Mouse (Mus musculus): ENCODE results near the gene Cyp3a57. TPM values are rescaled to one million over a fixed set of nuclear protein-coding genes. Genes with fewer than 3 reads are reported as not detected.

Cyp3a57 gene
- polyA plus RNA-seq, 1 experiment from 2014 or later, result not detected

- no peak for ATAC-seq (replicated peaks)
- H3K36me3 ChIP-seq, result no peaks in the 10 kb centered on the region
- H3K4me3 ChIP-seq, result no peak overlapping the region
- no peaks in the 10 kb centered on the region for H3K27me3 ChIP-seq
- H3K9ac ChIP-seq (replicated peaks), result no peak overlapping the region
- H3K4me1 ChIP-seq, result no peaks in the 10 kb centered on the region
- H3K27ac ChIP-seq (replicated peaks), result no peak overlapping the region
- H3K9me3 ChIP-seq, result no peaks in the 10 kb centered on the region; the same call in 1 of the 2 replicates
- no peak overlapping the region for H3K4me2 ChIP-seq (replicated peaks)
Observed at GRCm38 (mm10) chr5:145431004-145431403, 85.9 kb downstream of the Cyp3a57 start.

- Histone ChIP-seq H3K27ac (replicated peaks) (no peak overlapping the region), H3K4me1 (no peaks in the 10 kb centered on the region), H3K27me3 (no peaks in the 10 kb centered on the region), H3K9ac (replicated peaks) (no peak overlapping the region), H3K36me3 (no peaks in the 10 kb centered on the region), H3K9me3 (no peaks in the 10 kb centered on the region; the same call in 1 of the 2 replicates), H3K4me2 (replicated peaks) (no peak overlapping the region), H3K4me3 (no peak overlapping the region)
- ATAC-seq (replicated peaks), result no peak
- WGBS, result 87% methylated on average over 1 of the region's 1 CpGs
Observed at GRCm38 (mm10) chr5:145433688-145434087, 88.6 kb downstream of the Cyp3a57 start.

Other genes with a start within 250 kb of the Cyp3a57 start
- 57.0 and 60.4 TPM in 2 replicates for gene Arpc1b, start 231.1 kb upstream of the Cyp3a57 start, polyA plus RNA-seq (2015; fragmentation: Nextera tagmentation; extraction: Ambion mirVana)
- 110 and 114 TPM in 2 replicates for gene Pdap1, start 205.0 kb upstream of the Cyp3a57 start, polyA plus RNA-seq (2015; fragmentation: Nextera tagmentation; extraction: Ambion mirVana)
- gene Bud31, start 204.9 kb upstream of the Cyp3a57 start, polyA plus RNA-seq (2015; fragmentation: Nextera tagmentation; extraction: Ambion mirVana), result 203 and 216 TPM in 2 replicates
- 23.3 and 25.1 TPM in 2 replicates for gene Ptcd1, start 178.2 kb upstream of the Cyp3a57 start, polyA plus RNA-seq (2015; fragmentation: Nextera tagmentation; extraction: Ambion mirVana)
- gene Cpsf4, start 178.1 kb upstream of the Cyp3a57 start, polyA plus RNA-seq (2015; fragmentation: Nextera tagmentation; extraction: Ambion mirVana), result 54.6 and 56.6 TPM in 2 replicates
- 603 and 647 TPM in 2 replicates for gene Atp5j2, start 153.2 kb upstream of the Cyp3a57 start, polyA plus RNA-seq (2015; fragmentation: Nextera tagmentation; extraction: Ambion mirVana)
- 15.5 and 17.0 TPM in 2 replicates for gene Zkscan14, start 143.4 kb upstream of the Cyp3a57 start, polyA plus RNA-seq (2015; fragmentation: Nextera tagmentation; extraction: Ambion mirVana)
- 17.4 and 19.7 TPM in 2 replicates for gene Zkscan5, start 140.7 kb upstream of the Cyp3a57 start, polyA plus RNA-seq (2015; fragmentation: Nextera tagmentation; extraction: Ambion mirVana)
- gene Zfp655, start 113.6 kb upstream of the Cyp3a57 start, polyA plus RNA-seq (2015; fragmentation: Nextera tagmentation; extraction: Ambion mirVana), result 36.8 and 38.8 TPM in 2 replicates
- 0.76 and 1.0 TPM in 2 replicates for gene Zscan25, start 64.8 kb upstream of the Cyp3a57 start, polyA plus RNA-seq (2015; fragmentation: Nextera tagmentation; extraction: Ambion mirVana)
- gene Cyp3a16, start 124.4 kb downstream of the Cyp3a57 start, polyA plus RNA-seq (2015; fragmentation: Nextera tagmentation; extraction: Ambion mirVana), result not detected in 2 replicates
- gene Cyp3a41b, start 239.5 kb downstream of the Cyp3a57 start, polyA plus RNA-seq (2015; fragmentation: Nextera tagmentation; extraction: Ambion mirVana), result not detected in 2 replicates

Measured in forebrain, embryonic 15.5 days (tissue).